Mouse (Mus musculus): ENCODE data around the gene Rnf215.

DNA sequence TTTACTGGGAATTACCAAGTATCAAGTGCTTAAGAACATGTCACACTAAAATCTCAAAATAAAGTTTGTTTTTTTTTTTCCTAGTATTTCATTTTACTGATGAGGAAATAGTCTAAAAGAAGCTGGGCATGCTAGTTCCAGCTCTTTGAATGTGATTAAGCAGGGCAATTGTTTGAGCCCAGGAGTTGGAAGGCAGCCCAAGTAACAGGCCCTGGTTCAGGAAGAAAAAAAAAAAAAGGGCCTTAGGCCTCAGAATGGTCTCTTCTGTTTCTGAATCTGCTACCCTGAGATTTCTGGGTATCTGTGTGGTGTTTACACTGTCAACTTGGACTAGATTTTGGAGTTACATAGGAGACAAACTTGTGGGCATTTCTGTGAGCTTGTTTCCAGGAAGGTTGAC is 48.5 kb downstream of the Rnf215 start:
- TF ChIP-seq CTCF (IDR thresholded peaks at IDR 0.05; ENCODE audit: low read depth, low read length), result no peak
- TF ChIP-seq POLR2A (IDR thresholded peaks at IDR 0.05; ENCODE audit: insufficient read depth, low read length), result no peak

Measured in ES-Bruce4 (cell line).